Mouse (Mus musculus): ENCODE data around the gene Ncoa1.

Ncoa1 gene

DNA sequence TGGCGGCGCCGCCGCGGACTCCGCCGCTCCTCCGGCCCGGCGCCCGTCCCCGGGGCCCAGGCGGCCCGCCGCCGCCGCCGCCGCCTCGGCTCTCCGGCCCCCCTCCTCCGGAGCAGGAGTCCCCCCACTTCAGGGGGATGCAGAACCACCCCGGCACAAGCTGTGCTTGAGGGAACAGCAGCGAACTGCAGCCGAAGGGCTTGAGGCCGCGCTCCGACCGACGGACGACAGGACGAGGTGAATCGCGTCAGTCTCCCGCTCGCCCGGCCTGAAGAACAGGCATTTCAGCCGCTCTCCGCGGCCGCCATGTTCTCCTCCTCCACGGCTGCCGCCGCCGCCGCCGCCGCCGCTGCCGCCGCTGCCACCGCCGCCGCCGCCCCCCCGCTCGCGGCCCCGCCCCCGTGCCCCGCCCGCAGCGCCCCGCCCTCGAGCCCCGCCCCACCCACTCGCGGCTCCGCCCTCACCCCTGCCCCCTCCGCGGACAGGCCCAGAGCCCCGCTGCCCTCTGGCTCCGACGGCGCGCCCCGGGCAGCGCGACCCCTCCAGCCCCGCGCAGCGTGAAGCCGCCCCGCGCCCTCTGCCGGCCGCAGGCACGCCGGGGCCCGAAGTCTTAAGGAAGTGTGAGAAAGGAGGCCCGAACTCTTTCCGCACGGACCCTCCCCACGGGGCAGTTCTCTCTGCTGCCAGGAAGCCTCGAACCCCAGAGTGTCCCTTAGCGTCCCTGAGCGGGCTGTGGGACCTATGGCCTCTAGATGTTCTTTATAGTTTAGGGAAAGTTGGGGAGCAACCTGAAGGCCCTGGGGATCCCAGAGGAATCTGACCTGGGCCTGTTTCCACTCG is at the start of gene Ncoa1:
Ncoa1 (minus strand) TSS at position 351 of the 840 bp plus-strand sequence.
- DNase-seq (ENCODE audit: low spot score in 2 of 2) = peak; percentile 73 to 76

DNA sequence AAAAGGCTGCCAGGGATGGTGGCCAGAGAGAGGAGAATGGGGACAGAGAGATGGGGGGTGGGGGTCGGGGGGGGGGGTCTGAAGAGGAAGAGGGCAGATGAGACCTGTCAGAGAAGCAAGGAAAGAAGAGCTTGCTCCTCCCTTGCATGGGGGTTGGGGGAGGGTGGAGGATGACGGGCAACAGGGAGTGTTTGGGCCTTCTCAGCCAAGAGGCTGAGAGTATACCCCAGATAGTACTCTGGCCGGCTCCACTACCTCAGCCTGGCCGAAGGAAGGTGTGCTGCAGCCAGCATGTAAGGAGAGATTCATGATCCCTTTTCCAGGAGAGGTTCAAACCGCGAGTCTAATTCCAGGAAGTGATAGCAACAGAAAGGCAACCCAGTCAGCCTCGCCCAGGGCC is 47.6 kb upstream of the Ncoa1 start:
- no peak for DNase-seq (ENCODE audit: low spot score in 2 of 2)

GRCm38 (mm10) chr12:4523688-4524298 is 46.8 kb upstream of the Ncoa1 start:
- DNase-seq (ENCODE audit: low spot score in 2 of 2) = no peak

DNA sequence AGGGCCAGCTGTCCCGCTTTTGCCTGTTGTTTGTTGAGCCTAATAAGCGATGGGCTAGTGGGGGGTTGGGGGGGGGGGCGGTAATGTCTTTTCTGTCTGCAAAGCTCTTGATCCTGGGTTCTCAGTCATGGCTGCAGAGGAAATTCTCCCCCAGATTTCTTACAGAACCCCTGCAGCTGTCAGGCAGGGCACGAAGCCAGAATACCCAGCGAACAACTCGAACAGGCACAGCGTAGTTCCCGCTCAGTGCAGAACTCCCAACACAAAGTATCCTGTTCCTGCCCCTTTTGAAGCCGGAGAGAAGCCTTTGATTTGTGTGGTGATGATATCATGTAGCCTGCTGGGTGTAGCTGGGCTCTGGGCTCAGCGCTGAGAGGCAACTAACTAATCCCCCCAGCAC is 46.2 kb upstream of the Ncoa1 start:
- no peak for DNase-seq (ENCODE audit: low spot score in 2 of 2)

GRCm38 (mm10) chr12:4518957-4519356 is 42.0 kb upstream of the Ncoa1 start:
- no peak for DNase-seq (ENCODE audit: low spot score in 2 of 2)

DNA sequence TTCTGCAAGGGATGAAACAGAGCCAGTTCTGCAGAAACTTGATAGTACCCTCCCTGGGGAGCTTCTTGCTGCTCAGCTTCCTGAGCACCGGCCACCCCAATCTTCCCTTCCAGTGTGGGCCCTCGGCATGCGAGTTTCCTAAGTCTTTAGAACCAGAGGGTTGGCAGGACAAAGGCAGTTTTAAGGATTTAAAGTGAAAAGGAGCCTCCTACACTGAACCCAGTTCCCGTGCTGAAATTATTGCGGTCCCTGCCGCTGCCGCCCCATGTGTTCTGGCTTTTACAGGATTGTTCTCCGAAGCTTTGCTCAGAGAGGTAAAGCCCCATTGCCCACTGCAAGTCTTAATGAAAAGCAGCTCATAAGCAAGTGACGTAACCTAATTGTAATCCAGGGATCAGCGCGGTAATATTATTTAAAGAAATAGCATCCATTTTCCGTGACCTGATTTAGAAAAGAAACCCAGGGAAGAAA is 32.6 kb upstream of the Ncoa1 start:
- DNase-seq (ENCODE audit: low spot score in 2 of 2) = no peak

DNA sequence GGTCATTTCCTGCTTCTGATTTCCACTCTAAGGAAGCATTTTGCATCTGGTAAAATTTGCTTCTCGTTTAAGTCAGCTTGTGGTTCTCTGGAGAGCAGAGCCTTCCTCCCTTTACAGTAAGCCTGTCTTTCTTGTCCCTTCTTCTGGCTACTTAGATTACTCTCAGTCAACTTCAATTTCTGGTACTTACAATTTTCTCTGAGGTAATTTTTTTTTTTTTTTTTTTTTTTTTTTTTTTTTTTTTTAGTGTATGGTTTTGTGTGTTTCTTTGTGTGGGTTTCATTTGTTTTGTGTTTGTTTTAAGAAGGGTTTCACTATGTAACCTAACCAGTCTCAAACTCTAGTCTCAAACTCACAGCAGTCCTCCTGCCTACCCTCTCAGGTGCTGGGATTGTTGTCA is 31.2 kb upstream of the Ncoa1 start:
- no peak for DNase-seq (ENCODE audit: low spot score in 2 of 2)

DNA sequence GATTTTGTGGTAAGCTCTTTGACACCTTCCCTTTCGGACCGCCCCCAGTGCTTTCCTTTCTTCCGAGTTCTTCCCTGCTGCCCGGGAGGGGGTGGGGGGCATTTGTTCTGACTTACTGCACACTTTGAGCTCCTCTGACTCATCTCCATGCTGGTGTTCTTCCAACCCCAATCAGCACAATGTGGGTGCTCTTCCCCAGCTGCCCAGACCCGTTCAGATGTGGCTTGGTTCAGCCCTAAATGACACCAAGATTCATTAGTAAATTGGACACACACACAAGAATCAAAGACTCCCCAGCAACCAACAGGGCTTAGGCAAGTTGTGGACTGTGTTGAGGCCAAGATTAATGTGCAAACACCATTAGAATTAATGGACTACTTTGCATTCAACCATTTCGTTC is 30.5 kb upstream of the Ncoa1 start:
- no peak for DNase-seq (ENCODE audit: low spot score in 2 of 2)

DNA sequence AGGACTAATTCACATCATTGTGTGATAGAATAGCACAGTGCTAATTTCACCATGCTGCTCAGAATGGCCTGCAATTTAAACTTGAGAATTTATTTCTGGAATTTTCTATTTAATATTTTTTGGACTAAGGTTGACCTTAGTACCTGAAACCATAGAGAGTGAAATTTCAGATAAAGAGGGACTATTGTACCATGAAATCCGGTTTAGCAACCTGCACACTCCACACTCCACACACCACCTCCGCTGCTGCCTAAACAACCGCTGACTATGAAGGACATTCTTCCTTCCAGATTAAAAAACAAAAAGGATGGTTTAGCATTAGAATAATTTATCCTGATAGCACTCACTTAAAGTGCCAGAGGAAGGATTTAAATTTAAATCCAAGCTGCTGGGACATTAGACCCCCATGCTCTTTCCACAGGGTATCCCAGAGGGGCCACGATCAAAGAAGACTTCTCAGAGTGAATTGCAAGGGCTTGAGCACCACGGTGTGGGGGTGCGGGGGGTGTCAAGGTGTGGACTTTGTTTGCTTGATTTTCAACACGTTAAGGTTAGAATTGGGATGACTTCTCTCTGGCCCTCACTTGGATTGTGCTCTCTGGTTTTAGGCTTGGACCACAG is 29.9 kb upstream of the Ncoa1 start:
- DNase-seq (ENCODE audit: low spot score in 2 of 2) = no peak

DNA sequence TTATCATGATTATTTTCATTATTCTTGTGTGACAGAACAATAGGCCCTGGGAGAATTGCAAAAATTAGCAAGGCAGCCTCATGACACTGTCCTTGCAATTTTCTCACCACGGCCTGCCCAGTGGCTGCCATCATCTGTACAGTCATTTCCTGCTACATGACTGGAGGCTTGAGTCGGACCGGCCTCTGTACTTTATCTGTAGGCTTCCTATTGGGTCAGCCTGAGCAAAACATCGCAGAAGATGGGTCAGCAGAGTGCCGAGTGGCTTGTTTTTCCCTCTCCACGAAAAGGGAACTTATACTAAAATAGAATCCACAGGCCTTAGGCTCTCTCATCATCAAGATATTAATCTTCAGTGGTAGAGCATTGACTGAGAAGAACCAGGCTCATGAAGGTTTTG is 28.3 kb upstream of the Ncoa1 start:
- DNase-seq (ENCODE audit: low spot score in 2 of 2) = no peak

DNA sequence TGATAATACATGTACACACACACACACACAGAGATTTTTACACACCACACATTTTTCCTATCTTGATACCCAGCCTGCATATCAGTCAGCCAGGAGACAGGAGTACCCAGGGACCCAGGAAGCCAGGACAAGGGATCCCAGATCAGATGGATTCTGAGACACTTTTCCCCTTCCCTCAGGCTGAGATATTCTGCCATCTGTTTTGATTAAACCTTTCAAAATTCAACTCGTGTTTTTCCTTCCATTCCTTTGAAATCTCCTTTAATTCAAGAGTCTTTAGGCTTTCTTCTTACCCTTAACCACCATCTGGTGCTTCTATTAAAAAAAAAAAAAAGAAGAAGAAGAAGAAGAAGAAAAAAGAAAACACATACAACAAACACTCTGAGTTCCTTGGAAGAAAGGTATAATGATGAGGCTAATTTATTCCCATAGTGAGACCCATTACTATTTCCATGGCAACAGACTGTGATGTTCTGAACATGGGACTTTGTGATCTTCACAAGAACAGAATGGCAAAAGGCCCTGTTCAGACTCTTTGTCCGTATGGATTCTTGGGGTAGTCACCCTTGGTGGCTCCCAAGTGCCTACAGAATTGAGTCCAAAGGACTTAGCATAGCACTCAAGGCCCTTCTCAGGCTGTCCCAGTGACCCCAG is 26.8 kb upstream of the Ncoa1 start:
- no peak for DNase-seq (ENCODE audit: low spot score in 2 of 2)

DNA sequence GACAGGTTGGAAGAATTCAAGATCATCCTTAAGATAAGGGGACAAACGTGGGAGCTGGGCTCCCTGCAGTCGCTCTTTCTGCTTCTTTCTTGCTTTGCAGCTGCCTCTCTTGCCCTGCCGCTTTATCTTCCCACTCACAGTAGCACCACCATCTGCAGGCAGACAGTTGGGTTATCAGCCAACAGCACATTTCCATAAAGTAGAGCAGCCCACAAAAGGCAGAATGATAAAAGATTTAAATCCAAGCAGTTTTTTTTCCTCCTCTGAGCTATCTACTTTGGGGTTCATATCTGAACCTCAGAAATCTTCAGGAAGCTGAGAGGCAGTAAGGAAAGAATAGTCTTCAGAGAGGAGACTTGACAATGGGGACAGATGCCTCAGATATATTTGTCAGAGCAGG is 24.9 kb upstream of the Ncoa1 start:
- no peak for DNase-seq (ENCODE audit: low spot score in 2 of 2)

DNA sequence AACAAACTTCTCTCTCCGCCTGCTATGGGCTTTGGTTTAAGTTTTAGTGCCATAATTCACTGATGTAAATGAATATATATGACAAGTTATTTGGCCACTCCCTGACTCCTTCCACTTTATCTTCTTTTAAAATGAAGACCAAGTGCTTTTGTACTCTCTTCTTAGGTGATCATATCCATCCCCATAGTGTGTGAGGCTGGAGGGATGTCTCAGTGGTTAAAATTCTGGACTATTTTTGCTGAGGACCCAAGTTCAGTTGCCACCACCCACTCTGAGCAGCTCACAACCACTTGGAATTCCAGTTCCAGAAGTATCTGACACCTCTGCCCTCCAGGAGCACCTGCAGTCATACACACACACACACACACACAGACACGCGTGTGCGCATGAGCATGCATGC is 23.5 kb upstream of the Ncoa1 start:
- no peak for DNase-seq (ENCODE audit: low spot score in 2 of 2)

DNA sequence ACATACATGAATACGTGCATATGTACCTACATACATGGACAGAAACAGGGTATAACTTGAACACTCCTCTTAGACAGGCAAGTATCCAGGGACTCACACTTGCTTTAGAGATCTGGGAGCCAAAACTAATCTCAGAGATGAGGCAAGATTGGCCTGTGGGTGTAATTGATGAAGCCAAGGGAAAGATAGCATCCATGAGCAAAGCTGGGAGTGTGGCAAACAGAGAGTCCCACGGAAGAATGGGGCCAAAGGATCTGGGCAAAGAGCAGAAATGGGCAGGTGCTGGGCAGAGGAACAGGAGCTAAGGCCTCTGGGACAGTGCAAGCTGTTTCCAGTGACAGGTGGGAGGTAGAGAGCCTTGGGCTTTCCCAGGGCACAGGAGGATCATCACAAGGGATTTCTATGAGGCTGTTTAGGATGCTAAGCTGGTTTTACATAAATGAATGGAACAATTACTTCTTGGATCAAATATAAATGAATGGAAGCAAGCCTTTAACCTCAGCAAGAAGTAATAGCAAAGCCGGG is 22.7 kb upstream of the Ncoa1 start:
- no peak for DNase-seq (ENCODE audit: low spot score in 2 of 2)

GRCm38 (mm10) chr12:4488411-4488810 is 11.4 kb upstream of the Ncoa1 start:
- DNase-seq (ENCODE audit: low spot score in 2 of 2) = no peak

DNA sequence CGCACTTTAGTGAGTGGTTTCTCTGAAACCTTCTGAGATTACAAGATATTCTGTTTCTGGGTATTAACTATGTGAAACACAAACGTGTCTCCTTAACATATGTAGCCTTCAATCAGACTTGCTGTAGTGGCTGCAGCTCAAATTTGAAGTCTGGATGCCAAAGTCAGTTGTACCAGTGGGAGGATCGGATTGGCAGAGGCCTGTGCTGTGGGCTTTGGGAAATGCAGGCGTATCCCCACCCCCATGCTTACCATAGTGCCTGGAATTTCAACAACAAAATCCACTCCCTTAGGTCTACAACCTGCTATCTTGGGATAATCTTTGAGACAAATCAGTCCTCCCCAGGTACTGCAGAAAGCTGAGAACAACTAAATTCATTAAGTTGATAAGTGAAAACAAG is 6.4 kb upstream of the Ncoa1 start:
- DNase-seq (ENCODE audit: low spot score in 2 of 2) = no peak

GRCm38 (mm10) chr12:4481687-4482086 is 4.7 kb upstream of the Ncoa1 start:
- no peak for DNase-seq (ENCODE audit: low spot score in 2 of 2)

- no peak for DNase-seq (ENCODE audit: low spot score in 2 of 2)
Observed at GRCm38 (mm10) chr12:4480250-4480649, 3.3 kb upstream of the Ncoa1 start.

DNA sequence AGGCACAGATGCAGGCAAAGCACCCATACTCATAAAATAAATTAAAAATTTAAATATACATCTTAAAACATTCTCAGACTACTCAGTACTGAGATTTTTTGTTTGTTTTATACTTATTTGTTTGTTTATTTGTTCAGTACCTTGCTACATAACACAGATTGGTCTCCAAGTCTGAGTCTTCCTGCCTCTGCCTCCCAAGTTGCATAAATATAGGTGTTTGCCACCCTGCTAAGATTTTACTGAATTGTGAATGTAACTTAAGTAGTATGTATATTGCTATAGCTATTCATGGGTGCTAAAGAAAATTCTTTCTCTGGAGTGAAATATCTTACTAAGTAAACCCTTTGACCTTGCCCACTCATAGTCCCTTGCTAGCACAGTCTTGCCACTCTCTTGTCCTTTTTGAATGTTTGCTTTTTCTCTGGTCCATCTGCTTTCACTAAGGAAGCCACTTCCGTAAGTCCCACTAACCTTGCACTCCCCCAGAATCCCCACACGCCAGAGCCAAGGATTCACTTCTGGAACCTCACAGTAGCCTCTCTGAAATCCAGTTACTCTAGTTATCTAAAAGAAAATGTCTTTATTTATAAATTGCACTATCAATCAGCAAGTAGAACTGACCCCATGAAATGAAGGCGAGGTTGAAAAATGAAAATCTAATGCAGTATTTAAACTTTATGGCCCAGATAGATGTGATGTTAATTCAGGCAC is 2.3 kb upstream of the Ncoa1 start:
- DNase-seq (ENCODE audit: low spot score in 2 of 2) = no peak

DNA sequence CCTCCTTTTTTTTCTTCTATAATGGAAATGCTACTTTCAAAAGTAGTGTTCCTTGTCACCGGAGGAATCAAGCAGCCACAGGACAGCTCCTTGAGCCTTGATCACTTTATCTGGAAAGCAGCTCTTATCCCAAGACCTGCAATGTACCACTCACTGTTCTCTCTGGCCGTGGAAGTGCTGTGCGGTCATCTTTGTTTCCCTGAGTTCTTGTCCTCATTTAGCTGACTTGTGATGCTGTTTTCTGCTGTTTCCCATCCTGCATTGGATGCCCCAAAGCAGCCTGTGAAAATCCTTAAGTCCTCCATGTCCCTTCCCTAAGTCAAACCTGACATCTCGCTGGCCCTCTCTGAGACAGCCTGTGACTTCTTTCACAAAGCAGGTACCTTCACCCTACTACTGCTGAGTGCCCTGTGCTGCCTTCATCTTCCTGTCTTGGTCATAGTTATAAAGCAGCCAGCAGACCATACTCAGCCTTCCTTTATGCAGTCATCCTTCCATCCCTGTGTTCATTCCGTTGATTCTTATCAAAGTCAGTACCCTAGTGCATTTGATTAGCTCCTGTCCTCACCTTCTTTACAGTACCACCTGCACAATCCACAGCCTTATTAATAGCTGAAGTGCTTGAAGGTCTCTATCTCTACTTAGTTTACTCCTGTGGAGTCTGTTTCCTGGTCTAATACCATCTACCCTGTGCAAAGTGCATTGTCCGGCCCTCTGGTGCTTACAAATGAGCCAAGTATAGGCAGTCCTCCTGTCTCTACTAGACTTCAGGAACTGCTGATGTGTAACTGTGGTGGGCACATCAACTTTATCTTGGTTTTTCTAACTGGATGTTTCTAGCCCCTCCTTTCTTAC is 1.2 kb upstream of the Ncoa1 start:
- DNase-seq (ENCODE audit: low spot score in 2 of 2) = no peak

All from spleen, postnatal 36 days (tissue).